Mouse (Mus musculus): ENCODE measurements at regions not wholly inside any gene's neighbourhood (a gene's known extent, or its start where the extent isn't known, plus 50 kb on each side); places are given as distances from the start of the nearest gene placed in this dataset.

DNA sequence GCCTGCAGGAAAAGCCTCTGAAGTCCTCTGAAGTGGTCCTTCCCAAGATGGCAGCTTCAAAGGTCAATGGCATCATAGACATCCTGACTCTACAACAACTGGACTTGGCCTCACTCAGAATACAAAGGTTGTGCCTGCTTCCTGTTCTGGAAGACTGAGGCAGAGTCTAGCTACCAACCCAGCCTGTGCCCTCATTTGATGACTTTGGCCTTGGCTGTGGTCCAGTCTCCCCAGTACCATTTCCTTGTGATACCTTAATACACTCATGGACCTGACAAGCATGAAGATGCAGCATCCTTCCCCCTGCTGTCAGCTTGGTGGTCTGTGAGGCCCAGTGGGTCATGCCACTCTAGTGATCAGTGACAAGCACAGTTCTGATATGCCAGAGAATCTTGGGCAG, 130.6 kb downstream of the Gm4791 start:
- no peak for DNase-seq (ENCODE audit: low spot score in 2 of 2)

DNA sequence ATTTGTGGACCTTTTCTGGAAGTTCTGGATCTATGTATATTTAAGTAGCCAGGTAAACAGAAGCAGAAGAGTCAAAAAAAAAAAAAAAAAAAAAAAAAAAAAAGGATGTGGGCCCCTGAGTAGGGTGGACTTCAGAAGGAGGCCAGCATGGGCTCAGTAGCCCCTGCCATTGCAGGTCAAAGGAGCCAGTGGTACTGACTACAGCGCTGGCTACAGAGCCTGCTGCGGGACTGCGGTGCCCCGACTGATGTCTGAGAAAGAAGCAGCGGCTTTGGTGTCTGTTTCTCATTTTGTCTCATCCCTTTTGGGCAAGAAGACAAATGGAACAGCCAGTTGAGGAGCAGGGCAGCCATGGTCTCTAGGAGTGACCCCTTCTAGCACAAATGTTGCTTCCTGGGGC, 134.9 kb downstream of the Gm4791 start:
- DNase-seq (ENCODE audit: low spot score in 2 of 2) = no peak

DNA sequence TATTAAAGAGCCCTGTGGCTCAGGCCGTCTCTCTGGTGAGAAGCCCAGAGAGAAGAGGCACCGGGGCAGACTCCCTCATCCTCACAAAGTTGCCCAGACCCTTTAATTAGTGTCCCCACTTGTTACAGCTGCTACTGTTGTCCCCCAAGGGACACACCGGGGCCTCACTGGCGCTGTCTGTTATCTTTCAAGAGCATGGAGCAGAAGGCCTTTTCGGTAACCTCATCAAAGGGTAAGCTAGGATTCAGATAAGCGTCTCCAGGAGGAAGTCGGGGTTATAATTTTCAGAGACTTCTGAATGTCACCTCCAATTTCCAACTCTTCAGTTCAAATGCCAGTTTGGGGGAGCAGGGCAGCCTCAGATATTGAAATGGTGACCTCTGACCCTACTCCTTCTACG, 135.3 kb downstream of the Gm4791 start:
- no peak for DNase-seq (ENCODE audit: low spot score in 2 of 2)

DNA sequence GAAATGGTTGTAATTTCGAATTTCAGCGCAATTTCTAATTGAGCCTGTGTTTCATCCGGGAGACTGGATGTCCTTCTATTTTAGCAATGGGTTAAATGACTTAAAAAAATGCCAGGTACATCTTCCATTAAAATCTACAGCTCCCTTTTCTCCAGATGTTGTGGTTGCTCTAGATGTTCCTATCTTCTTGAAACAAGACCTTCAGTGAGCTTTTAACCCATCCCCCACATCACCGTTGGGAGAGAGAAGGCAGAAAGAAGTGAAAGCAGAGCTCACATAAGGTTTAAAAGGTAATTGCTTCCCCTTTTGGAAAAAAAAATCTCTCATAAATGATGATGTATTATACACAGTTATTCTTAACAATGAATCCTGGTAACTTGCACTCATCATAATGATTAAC, 135.9 kb downstream of the Gm4791 start:
- no peak for DNase-seq (ENCODE audit: low spot score in 2 of 2)

DNA sequence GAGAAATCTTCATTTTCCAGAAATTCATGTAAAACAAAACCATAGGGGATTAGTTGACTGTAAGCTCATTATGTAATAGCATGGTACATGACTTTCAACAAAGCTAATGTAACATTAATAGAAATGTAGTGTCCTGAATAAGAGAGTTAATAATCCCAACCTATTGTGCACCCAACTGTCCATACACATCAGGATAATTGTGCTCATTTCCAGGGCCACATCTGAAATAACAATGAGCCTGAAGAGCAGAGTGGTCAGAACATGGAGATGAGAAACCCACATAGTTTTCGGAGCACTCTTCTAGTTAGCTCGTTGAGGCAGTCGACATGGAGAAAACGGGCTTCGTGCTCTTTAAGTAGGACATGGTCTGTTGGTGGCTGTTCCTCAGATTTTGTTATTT, 138.1 kb downstream of the Gm4791 start:
- DNase-seq (ENCODE audit: low spot score in 2 of 2) = no peak

DNA sequence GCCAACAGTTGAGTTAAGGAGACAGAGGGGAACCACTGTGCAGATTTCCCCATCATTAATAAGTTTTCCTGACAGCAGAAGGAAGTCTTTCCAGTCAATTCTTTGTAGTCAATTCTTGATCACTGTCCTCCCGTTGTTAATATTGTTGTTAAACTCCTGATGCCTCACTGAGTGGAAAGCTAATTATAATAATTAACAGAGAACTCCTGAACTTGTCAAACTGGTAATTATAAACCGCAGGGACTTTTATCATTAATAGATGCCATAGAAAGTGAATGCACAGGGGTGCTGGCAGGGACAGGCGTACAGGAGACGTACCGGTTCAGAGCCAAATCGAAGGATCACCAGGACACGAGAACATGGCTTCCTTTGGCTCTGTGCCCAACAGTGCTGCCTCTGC, 154.9 kb downstream of the Gm4791 start:
- no peak for DNase-seq (ENCODE audit: low spot score in 2 of 2)

DNA sequence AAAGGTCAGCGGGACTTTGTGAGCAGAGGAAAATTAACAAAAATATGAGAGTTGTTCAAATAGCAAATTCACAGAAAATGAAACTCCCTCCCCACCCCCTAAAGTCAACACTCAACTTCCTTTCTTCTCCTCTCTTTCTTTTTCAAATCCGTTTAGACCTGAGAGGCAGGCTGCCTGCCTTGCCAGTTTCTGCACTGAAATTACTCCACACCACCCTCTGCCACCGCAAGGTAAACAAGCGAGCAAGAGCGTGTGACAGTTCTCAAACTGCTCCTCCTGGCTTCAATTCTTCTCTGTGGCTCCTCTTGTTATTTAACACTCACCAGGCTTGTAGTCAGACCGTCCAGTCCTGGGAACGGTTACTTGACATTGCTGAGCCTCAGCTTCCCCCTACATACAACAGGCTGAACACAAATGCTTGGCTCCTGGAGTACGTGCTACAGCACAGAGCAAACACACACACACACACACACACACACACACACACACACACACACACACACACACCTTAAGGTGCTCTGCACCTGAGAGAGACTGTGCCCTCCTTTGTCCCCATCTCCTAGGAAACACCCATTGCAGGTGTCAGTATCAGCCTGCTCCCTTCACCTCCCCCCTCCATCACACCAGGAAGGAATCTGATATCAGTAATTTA, 167.1 kb downstream of the Gm4791 start:
- peak in 1 of 2 experiments; percentile 4 for DNase-seq (ENCODE audit: low spot score in 2 of 2)

DNA sequence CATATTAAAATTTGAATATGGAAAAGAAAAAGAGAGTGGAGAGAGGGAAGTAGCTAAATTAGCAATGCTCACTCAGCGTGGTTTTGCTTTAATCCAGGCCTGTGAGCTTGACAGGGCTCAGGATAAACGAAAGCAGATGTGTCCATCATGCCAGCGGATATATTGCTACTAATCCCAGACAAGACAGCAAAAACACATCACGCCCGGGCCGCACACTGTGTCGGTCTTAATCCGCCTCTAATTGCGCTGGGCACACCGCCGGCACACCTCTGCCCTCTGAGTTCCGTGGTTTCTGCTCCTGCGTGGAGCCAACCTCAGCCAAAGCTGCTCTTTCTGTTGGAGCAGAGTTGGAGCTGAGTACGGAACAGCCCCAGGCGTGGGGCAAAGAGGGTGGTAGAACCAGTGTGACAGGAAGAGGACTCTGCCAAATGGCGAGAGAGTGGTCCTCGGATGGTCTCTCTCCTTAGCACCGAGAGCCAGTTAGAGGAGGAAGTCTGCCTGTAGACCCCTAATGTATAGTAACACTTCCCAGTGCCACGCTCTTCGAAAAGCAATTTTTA, 169.2 kb downstream of the Gm4791 start:
- peak in 1 of 2 experiments; percentile 22 for DNase-seq (ENCODE audit: low spot score in 2 of 2)

DNA sequence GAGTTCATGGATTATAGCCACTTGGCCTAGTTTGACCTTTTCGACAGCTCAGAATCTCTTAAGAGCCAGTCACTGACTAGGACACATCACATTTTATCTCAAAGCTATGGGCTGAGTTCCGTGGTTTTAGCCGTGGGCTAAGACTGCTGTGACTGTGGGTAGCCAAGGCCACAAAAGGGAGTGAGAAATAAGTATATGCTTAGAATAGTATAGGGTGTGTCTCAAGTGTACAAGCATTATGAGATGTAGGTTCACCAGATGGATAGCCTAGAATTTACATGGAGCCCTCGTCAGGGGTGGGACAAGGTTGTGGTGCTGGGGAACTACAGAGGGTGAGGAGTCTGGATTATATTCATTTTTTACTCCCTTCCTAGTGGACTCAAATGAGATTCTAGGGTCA, 177.5 kb downstream of the Gm4791 start:
- DNase-seq (ENCODE audit: low spot score in 2 of 2) = no peak

DNA sequence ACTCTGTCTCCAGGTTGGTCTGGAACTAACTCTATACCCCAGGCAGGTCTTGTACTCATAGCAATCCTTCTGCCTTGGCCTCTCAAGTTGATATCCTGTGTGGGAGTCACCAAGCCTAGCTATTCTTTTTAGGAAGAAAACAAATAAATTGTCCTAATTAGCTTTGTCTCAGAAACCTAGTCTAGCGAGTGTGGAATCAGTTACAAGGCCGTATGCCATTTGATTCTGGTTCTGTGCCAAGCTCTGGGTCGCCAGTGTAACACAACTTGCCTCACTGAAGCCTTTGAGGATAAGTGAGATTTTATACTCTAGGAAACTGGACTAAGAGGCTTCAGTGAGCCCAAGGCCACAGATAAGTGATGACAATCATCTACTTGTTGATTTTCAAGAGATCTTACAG, 219.6 kb downstream of the Gm4791 start:
- no peak for DNase-seq (ENCODE audit: low spot score in 2 of 2)

DNA sequence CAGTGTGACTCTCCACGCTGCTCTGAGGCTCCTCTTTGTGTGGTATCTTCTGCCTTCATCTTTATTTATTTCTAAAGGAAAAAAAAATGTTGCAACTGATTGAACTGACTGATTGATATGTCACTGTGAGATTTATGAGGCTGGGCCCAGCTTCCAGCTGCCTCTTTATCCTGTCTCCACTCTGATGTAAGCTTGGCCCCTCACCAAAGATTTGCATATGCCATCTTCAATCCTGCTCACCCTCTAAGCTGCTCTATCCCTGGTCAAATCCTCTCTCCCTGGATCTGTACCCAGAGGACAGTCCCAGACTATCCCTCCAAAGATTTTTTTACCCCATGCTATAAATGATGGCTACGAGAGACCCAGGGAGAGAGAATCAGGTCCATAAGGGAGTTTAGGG, 225.0 kb downstream of the Gm4791 start:
- no peak for DNase-seq (ENCODE audit: low spot score in 2 of 2)

DNA sequence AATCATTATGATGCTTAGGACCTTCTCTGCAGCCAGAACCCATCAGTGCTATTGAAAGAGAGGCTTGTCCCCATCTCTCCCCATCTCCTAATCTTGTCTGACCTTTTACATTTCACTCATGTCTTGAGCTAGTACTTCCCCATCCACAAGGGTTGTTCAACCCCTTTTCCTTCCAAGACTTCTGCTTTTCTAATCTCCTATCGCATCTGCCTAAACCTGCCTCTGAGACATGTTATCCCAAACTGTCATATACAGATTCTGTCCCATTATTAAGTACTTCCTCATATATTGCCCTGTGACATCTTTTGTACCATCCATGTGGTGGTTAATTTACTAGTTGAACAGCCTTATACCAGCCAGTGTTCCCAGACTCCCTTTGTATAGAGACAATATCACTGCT, 225.7 kb downstream of the Gm4791 start:
- DNase-seq (ENCODE audit: low spot score in 2 of 2) = no peak

DNA sequence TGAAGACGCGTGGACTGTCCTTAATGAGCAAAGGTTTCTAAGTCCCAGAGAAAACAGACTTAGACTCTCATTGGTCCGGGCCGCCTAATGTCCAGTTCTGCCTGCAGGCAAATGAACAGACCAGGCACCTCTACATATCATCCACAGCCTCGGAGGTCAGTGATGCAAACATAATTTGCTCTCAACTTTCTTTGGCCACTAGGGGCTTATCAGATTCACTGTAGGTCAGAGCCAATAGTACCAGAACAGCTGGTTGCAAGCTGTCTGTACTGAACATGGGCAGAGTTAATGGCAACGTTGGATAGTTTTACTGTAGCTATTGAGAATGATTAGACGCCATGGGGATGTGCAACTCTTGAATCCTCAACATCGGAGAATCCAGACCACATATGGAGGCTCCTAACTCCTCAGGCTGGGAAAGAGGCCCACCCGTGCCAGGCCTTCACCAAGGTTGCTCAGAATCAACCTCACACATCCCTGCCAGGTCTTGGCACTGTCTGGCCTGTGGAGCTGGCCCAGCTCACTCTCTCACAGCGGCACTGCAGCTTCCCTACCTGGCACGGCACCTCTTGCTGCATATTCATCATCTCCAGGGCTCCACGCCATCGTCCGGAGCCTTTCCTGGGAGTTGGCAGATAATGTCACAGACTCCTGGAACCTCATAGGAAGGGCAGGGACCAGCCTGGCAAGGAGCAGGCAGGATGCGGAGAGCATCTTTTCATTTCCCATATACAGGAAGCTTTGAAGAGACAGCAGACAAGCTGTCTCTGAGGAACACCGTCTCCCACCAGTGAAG, 228.1 kb downstream of the Gm4791 start:
- DNase-seq (ENCODE audit: low spot score in 2 of 2) = no peak

DNA sequence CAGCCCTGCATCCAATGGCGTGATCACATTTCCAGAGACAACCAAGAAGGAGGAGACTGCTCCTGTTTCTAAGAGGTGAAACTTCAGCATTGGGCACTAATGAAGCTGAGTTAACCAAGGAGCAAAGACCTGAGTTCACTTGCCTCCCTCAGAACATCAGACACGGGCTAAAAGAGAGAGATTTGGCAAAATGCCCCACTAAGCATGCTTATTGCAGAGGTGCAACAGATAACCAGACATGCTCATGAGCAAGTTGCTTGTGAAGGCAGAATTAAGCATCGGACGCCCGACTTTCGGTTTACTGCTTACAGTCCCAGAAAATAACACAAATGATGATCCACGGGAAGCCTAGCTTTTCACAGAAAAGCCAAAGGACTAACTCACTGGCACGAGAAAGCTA, 228.8 kb downstream of the Gm4791 start:
- DNase-seq (ENCODE audit: low spot score in 2 of 2) = no peak

DNA sequence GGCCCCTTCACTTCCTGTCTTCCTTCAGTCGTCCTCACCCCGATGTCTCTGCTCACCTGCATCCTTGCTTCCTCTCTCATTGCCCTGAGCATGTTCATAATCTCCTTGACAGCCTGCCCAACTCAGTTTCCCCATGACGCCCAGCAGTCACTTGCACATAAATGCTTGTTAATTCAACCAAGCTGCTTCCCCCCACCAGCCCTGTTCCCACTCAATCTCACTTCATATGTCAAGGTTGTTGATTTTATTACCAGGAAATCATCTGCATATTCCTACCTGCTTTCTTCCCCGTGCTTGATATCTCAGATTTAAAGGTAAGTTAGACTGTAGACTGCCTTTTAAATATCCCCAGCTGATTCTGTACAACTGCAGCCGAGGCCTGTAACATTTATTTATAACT, 230.2 kb downstream of the Gm4791 start:
- no peak for DNase-seq (ENCODE audit: low spot score in 2 of 2)

DNA sequence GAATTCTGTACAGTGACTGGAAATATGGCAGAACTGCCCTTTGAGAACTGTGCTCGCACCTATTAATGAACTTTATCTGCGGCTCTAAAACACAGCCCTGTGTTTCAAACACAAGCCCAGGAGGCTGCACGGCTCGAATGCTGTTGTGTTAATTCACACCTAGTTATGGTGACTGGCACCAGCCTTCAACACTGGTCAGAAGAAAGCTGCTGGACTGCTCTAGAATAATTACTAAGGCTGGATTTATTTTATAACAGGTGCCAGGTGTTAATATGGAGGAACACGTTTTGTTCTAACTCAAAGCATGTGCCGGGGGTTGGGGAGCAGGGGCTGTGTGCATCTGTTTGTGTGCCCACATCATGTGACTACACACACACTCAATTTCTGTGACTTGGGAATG, 230.8 kb downstream of the Gm4791 start:
- DNase-seq (ENCODE audit: low spot score in 2 of 2) = no peak

DNA sequence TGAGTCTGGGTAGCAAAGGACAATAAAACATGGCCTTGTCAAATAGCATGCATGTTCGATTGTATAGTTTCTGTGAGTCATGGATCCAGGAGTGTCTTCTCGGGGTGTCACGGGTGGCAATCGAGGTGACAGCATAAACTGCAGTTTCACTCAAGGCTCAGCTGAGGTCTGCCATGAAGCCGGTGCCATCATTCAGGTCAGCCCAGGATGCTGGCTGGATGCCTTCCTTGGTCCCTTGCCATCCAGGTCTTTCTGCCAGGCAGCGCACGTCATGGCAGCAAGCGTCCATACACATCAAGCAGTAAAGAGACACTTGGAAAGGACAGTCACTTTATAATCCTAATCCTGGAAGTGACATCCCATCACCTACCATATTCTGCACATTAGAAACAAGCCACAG, 242.4 kb downstream of the Gm4791 start:
- no peak for DNase-seq (ENCODE audit: low spot score in 2 of 2)

DNA sequence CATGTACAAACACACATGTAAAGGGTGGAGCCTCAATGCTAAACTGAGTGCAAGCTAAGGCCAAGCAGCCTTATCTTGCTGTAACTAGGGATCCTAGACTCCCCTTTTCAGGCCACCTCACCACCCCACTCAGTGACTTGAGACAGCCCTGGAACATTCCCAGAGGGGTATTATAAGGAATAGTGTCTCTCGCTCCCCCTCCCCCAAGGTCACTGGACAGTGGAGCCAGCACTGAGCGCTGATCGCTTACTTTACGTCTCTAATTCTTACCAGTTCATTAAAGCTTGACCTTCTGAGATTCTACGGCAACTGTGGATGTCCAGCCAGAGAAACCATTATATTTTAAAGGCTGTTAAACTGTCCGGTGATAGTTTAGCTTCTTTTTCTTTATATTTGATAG, 243.5 kb downstream of the Gm4791 start:
- DNase-seq (ENCODE audit: low spot score in 2 of 2) = no peak

DNA sequence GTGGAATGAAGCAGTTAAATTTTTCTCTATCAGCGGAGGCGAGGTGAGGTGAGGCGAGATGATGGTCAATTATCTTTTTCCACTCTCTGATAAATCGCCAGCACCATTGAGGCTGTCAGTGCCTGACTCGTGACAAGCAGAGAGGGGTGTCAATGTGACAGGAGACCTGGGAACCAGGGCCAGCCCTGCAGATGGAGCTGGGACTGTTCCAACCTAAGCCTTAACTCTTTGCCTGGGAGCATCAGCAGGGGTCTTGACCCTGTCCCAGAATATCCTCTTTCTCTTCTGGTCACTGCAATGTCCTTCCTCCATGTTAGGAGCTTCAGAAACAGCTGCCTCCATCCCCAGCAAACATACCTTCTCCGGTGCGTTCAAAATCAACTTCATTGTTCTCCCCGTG, 244.0 kb downstream of the Gm4791 start:
- no peak for DNase-seq (ENCODE audit: low spot score in 2 of 2)

DNA sequence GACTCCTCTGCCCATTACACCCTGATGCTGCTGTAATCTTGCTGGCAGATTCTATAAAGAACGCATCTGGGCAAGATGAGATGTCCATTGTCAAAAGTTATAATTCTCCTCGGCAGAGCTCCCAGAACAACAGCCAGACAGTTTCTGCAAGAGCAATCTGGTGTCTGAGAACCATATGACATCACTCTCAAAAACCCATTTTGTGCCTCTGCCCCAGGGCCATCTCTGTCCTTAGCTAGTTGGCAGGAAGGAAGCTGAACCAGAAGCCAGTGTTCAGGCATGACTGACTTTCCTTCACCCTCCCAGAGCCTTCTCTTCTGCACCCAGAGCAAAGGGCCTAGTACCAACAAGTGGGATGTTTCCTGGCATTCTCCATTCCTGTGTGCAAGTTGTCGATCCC, 250.5 kb downstream of the Gm4791 start:
- DNase-seq (ENCODE audit: low spot score in 2 of 2) = no peak

DNA sequence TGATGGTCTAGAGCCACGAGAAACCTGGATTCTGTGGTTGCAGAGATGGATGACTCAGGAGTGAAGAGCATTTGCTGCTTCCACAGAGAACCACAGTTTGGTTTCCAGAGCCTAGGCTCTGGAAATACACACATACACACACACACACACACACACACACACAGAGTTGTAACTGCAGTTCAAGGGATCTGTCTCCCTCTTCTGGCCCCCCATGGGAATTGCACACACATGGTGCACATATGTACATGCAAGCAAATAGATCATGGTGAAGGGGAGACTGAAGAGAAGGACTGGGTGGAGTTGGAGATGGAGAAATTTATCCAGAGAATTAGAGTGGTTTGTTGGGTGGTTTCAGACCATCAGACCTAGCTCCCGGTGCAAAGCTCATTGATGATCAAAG, 252.6 kb downstream of the Gm4791 start:
- no peak for DNase-seq (ENCODE audit: low spot score in 2 of 2)

DNA sequence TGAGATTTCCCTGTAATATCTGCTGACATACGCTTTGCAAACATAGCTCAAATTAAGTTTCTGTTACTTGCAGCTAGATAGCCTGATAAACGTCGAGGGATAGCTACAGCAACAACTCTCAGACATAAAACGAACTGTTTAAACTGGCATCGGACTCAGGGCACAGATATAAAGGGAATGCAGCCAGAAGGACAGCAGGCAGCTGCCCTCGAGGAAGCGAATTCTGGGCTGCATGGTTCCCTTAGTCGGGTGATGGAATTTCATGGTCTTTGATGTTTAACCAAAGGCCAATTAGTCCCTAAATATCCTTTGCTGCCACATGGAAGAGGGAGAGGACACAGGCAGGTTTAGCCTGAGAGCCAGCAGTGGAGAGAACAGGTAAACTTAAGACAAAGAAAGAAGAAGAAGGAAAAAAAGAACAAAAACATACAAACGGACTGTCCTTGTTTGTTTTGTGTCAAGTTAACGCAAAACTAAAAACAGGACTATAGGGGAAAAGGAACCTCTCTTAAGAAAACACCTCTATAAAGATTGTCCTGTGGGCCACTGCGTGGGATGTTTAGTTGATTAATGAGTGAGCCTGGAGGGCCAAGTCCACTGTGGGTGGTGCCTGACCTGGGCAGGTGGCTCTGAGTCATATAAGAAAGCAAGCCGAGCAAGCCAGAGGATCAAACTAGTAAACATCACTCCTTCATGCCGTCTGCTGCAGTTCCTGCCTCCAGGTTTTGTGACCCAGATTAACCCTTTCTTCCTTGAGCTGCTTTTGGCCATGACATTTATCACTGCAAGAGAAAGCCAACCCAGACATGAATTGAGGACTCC, 255.5 kb downstream of the Gm4791 start:
- peak in 1 of 2 experiments; percentile 1 for DNase-seq (ENCODE audit: low spot score in 2 of 2)
